Mouse (Mus musculus): ENCODE results near the gene Rsph9. TPM values are rescaled to one million over a fixed set of nuclear protein-coding genes. Genes with fewer than 3 reads are reported as not detected.
A peak's percentile ranks its signal among the peaks of the same experiment; 100 is the strongest.

Gene Rsph9
- polyA plus RNA-seq, 1 experiment: 2.6 TPM

- peak overlapping the region; percentile 35 for H3K27ac ChIP-seq (ENCODE audit: control insufficient read depth, insufficient read depth, low read length)
- no peak for TF ChIP-seq CTCF (IDR thresholded peaks at IDR 0.05; ENCODE audit: borderline replicate concordance, control insufficient read depth, extremely low read depth, insufficient read depth, low read length, poor library complexity)
- TF ChIP-seq POLR2A (IDR thresholded peaks at IDR 0.05; ENCODE audit: control insufficient read depth, extremely low read depth, insufficient read depth, low read length, poor library complexity): no peak
- peaks cover 25% of the 10 kb centered on the region for H3K4me1 ChIP-seq (replicated peaks; ENCODE audit: control insufficient read depth, insufficient read depth, low read length)
- WGBS: 53% methylated on average over 9 of the region's 9 CpGs
- H3K27me3 ChIP-seq (ENCODE audit: control insufficient read depth, insufficient read depth, low read length): no peaks in the 10 kb centered on the region
- H3K4me3 ChIP-seq (ENCODE audit: control insufficient read depth, insufficient read depth, low read length): peak overlapping the region; percentile 66
- DNase-seq: no peak
- H3K36me3 ChIP-seq (ENCODE audit: control insufficient read depth, insufficient read depth, low read length): peaks cover 16% of the 10 kb centered on the region; the same call in 1 of the 2 replicates
These were observed 17.7 kb upstream of the Rsph9 start for GRCm38 (mm10) chr17:46161710-46162109.

DNA sequence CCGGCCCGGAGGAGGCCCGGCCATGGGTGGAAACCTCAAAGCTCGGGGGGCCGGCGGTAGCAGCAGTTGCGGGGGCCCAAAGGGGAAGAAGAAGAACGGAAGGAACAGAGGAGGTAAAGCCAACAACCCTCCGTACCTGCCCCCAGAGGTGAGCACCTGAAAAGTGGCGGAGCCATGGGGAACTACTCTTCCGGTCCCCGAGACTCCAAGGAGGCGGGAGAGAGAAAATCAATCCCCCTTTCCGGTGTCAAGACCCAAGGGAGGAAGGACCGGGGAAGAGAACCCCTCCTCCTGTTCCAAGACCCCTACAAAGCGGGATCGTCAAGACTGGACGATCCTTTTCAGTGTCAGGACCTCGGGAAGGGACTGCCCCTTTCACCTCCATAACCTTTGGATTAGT, 17.2 kb upstream of the Rsph9 start:
- no peaks in the 10 kb centered on the region for H3K27me3 ChIP-seq (ENCODE audit: control insufficient read depth, insufficient read depth, low read length)
- peaks cover 13% of the 10 kb centered on the region; the same call in 1 of the 2 replicates for H3K36me3 ChIP-seq (ENCODE audit: control insufficient read depth, insufficient read depth, low read length)
- under 1% methylated on average over 19 of the region's 19 CpGs for WGBS
- TF ChIP-seq POLR2A (IDR thresholded peaks at IDR 0.05; ENCODE audit: control insufficient read depth, extremely low read depth, insufficient read depth, low read length, poor library complexity): no peak
- TF ChIP-seq CTCF (IDR thresholded peaks at IDR 0.05; ENCODE audit: borderline replicate concordance, control insufficient read depth, extremely low read depth, insufficient read depth, low read length, poor library complexity): no peak
- no peak for DNase-seq
- H3K27ac ChIP-seq (ENCODE audit: control insufficient read depth, insufficient read depth, low read length): peak overlapping the region; percentile 35
- H3K4me3 ChIP-seq (ENCODE audit: control insufficient read depth, insufficient read depth, low read length): peak overlapping the region; percentile 66
- peaks cover 27% of the 10 kb centered on the region for H3K4me1 ChIP-seq (replicated peaks; ENCODE audit: control insufficient read depth, insufficient read depth, low read length)

- TF ChIP-seq CTCF (IDR thresholded peaks at IDR 0.05; ENCODE audit: borderline replicate concordance, control insufficient read depth, extremely low read depth, insufficient read depth, low read length, poor library complexity) (no peak), POLR2A (IDR thresholded peaks at IDR 0.05; ENCODE audit: control insufficient read depth, extremely low read depth, insufficient read depth, low read length, poor library complexity) (peak; percentile 61; the same call in 1 of the 2 replicates)
- WGBS: 0% methylated on average over 23 of the region's 23 CpGs
- Histone ChIP-seq H3K36me3 (ENCODE audit: control insufficient read depth, insufficient read depth, low read length) (peaks cover 9% of the 10 kb centered on the region; the same call in 1 of the 2 replicates), H3K4me1 (replicated peaks; ENCODE audit: control insufficient read depth, insufficient read depth, low read length) (peaks cover 28% of the 10 kb centered on the region), H3K27me3 (ENCODE audit: control insufficient read depth, insufficient read depth, low read length) (no peaks in the 10 kb centered on the region), H3K4me3 (ENCODE audit: control insufficient read depth, insufficient read depth, low read length) (peak within 1 kb of the TSS; percentile 66), H3K27ac (ENCODE audit: control insufficient read depth, insufficient read depth, low read length) (peak within 1 kb of the TSS; percentile 89)
- DNase-seq: peak; percentile 97
These were observed 16.7 kb upstream of the Rsph9 start, which contains the start of gene Gtpbp2 for GRCm38 (mm10) chr17:46160686-46161085. TSS of gene Gtpbp2 (plus strand) at chr17:46161032.

GRCm38 (mm10) chr17:46160090-46160662, 16.2 kb upstream of the Rsph9 start:
- peaks cover 28% of the 10 kb centered on the region for H3K4me1 ChIP-seq (replicated peaks; ENCODE audit: control insufficient read depth, insufficient read depth, low read length)
- peak overlapping the region; percentile 89 for H3K27ac ChIP-seq (ENCODE audit: control insufficient read depth, insufficient read depth, low read length)
- no peaks in the 10 kb centered on the region for H3K27me3 ChIP-seq (ENCODE audit: control insufficient read depth, insufficient read depth, low read length)
- TF ChIP-seq POLR2A (IDR thresholded peaks at IDR 0.05; ENCODE audit: control insufficient read depth, extremely low read depth, insufficient read depth, low read length, poor library complexity): 0 out of 2 replicates have a peak, but pooled peaks have one; percentile 20
- TF ChIP-seq CTCF (IDR thresholded peaks at IDR 0.05; ENCODE audit: borderline replicate concordance, control insufficient read depth, extremely low read depth, insufficient read depth, low read length, poor library complexity): 0 out of 2 replicates have a peak, but pooled peaks have one; percentile 10
- 0 out of 2 replicates have a peak, but pooled peaks cover 6% of the 10 kb centered on the region for H3K36me3 ChIP-seq (ENCODE audit: control insufficient read depth, insufficient read depth, low read length)
- 0% methylated on average over 16 of the region's 16 CpGs for WGBS
- H3K4me3 ChIP-seq (ENCODE audit: control insufficient read depth, insufficient read depth, low read length): peak overlapping the region; percentile 57
- peak; percentile 94 for DNase-seq

GRCm38 (mm10) chr17:46159236-46159635, 15.2 kb upstream of the Rsph9 start:
- peaks cover 27% of the 10 kb centered on the region for H3K4me1 ChIP-seq (replicated peaks; ENCODE audit: control insufficient read depth, insufficient read depth, low read length)
- H3K27me3 ChIP-seq (ENCODE audit: control insufficient read depth, insufficient read depth, low read length): no peaks in the 10 kb centered on the region
- 55% methylated on average over 2 of the region's 2 CpGs for WGBS
- no peaks in the 10 kb centered on the region for H3K36me3 ChIP-seq (ENCODE audit: control insufficient read depth, insufficient read depth, low read length)
- DNase-seq: no peak
- no peak overlapping the region for H3K4me3 ChIP-seq (ENCODE audit: control insufficient read depth, insufficient read depth, low read length)
- H3K27ac ChIP-seq (ENCODE audit: control insufficient read depth, insufficient read depth, low read length): no peak overlapping the region
- TF ChIP-seq POLR2A (IDR thresholded peaks at IDR 0.05; ENCODE audit: control insufficient read depth, extremely low read depth, insufficient read depth, low read length, poor library complexity): no peak
- no peak for TF ChIP-seq CTCF (IDR thresholded peaks at IDR 0.05; ENCODE audit: borderline replicate concordance, control insufficient read depth, extremely low read depth, insufficient read depth, low read length, poor library complexity)

DNA sequence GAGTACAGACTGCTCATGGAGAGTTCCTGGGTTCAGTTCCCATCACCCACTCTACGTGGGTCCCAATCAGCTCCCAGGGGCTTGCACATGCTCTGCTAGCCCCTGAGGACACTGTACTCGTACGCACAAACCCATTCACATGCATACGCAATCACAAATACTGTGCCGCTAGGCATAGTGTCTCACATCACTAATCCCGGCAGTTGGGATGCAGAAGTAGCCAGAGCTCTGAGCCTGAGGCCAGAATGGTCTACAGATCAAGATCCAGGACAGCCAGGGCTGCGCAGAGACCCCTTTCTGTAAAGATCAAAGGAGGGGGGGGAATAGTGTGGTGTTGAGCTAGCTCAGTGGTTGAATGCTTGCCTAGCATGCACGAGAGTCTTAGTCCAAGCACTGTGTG, 13.1 kb upstream of the Rsph9 start:
- H3K4me1 ChIP-seq (replicated peaks; ENCODE audit: control insufficient read depth, insufficient read depth, low read length): peaks cover 18% of the 10 kb centered on the region
- TF ChIP-seq POLR2A (IDR thresholded peaks at IDR 0.05; ENCODE audit: control insufficient read depth, extremely low read depth, insufficient read depth, low read length, poor library complexity): no peak
- TF ChIP-seq CTCF (IDR thresholded peaks at IDR 0.05; ENCODE audit: borderline replicate concordance, control insufficient read depth, extremely low read depth, insufficient read depth, low read length, poor library complexity): no peak
- WGBS: 94% methylated on average over 8 of the region's 8 CpGs
- DNase-seq: no peak
- no peaks in the 10 kb centered on the region for H3K27me3 ChIP-seq (ENCODE audit: control insufficient read depth, insufficient read depth, low read length)
- H3K27ac ChIP-seq (ENCODE audit: control insufficient read depth, insufficient read depth, low read length): no peak overlapping the region
- no peaks in the 10 kb centered on the region for H3K36me3 ChIP-seq (ENCODE audit: control insufficient read depth, insufficient read depth, low read length)
- H3K4me3 ChIP-seq (ENCODE audit: control insufficient read depth, insufficient read depth, low read length): no peak overlapping the region

All from thymus, adult 2 months (tissue).